Mouse (Mus musculus) fat pad, adult 2 months (tissue): ENCODE data around the gene Arhgef25.
A peak's percentile ranks its signal among the peaks of the same experiment; 100 is the strongest.
"Not testable (repeated sequence)": the region's sequence is repeated elsewhere in the genome, so short reads cannot be mapped to it uniquely, and the experiment has no call there.

Source experiments
- DNase-seq: peaks from one replicate; pipeline ENCODE4 v3.0.0-alpha.2; 2011; ENCODE audit warnings: low read depth, low spot score; ENCODE audit errors: extremely low read depth

The Arhgef25 gene

GRCm38 (mm10) chr10:127166771-127167613 lies 22.9 kb downstream of the Arhgef25 start:
- DNase-seq: peak; percentile 46

- DNase-seq: peak; percentile 30
Observed at GRCm38 (mm10) chr10:127166404-127166715, 23.5 kb downstream of the Arhgef25 start.

GRCm38 (mm10) chr10:127165654-127166403 lies 24.1 kb downstream of the Arhgef25 start:
- no peak for DNase-seq

- DNase-seq: no peak
Observed at GRCm38 (mm10) chr10:127165354-127165653, 24.6 kb downstream of the Arhgef25 start.

- DNase-seq: no peak
Observed at GRCm38 (mm10) chr10:127164631-127165353, 25.1 kb downstream of the Arhgef25 start, which contains the start of gene B4galnt1. Gene B4galnt1, plus strand, starts transcription at chr10:127165225.

- DNase-seq: no peak
Observed at GRCm38 (mm10) chr10:127164190-127164589, 25.7 kb downstream of the Arhgef25 start.

GRCm38 (mm10) chr10:127162771-127163261 lies 27.1 kb downstream of the Arhgef25 start:
- not testable (repeated sequence) for DNase-seq

- no peak for DNase-seq
Observed at GRCm38 (mm10) chr10:127160728-127161127, 29.2 kb downstream of the Arhgef25 start.

GRCm38 (mm10) chr10:127160081-127160480 lies 29.8 kb downstream of the Arhgef25 start:
- DNase-seq: no peak

GRCm38 (mm10) chr10:127158471-127158870 lies 31.4 kb downstream of the Arhgef25 start:
- no peak for DNase-seq

GRCm38 (mm10) chr10:127156511-127156910 lies 33.4 kb downstream of the Arhgef25 start:
- no peak for DNase-seq

GRCm38 (mm10) chr10:127156089-127156488 lies 33.8 kb downstream of the Arhgef25 start:
- DNase-seq: no peak

GRCm38 (mm10) chr10:127154652-127155051 lies 35.2 kb downstream of the Arhgef25 start:
- no peak for DNase-seq

- no peak for DNase-seq
Observed at GRCm38 (mm10) chr10:127154241-127154640, 35.6 kb downstream of the Arhgef25 start.

GRCm38 (mm10) chr10:127153323-127153722 lies 36.6 kb downstream of the Arhgef25 start:
- no peak for DNase-seq

- not testable (repeated sequence) for DNase-seq
Observed at GRCm38 (mm10) chr10:127152556-127152955, 37.3 kb downstream of the Arhgef25 start.

- DNase-seq: not testable (repeated sequence)
Observed at GRCm38 (mm10) chr10:127151233-127151632, 38.6 kb downstream of the Arhgef25 start.

- DNase-seq: no peak
Observed at GRCm38 (mm10) chr10:127150471-127150872, 39.4 kb downstream of the Arhgef25 start.

- DNase-seq: no peak
Observed at GRCm38 (mm10) chr10:127147135-127147534, 42.7 kb downstream of the Arhgef25 start.

GRCm38 (mm10) chr10:127145303-127145702 lies 44.6 kb downstream of the Arhgef25 start:
- no peak for DNase-seq

GRCm38 (mm10) chr10:127144536-127144935 lies 45.3 kb downstream of the Arhgef25 start:
- DNase-seq: peak; percentile 88
